Mouse (Mus musculus) kidney, postnatal 0 days (tissue): ENCODE results near the gene Spdya. TPM values are rescaled to one million over a fixed set of nuclear protein-coding genes. Genes with fewer than 3 reads are reported as not detected.
"Not testable (repeated sequence)": the region's sequence is repeated elsewhere in the genome, so short reads cannot be mapped to it uniquely, and the experiment has no call there.

Experiments
- ATAC-seq: fragments of 200-750 bp; cut with Nextera tagmentation; replicated peaks from 2 replicates; pipeline ENCODE4 v1.8.0; 2017; ENCODE audit warnings: low read depth, moderate number of reproducible peaks, moderate TSS enrichment, moderate library complexity; ENCODE audit not compliant: low FRiP score
- DNase-seq: peaks from one replicate; pipeline ENCODE4 v3.0.0-alpha.2; 2016; ENCODE audit warnings: low spot score
- H3K27ac ChIP-seq: fragments of 300-500 bp; sonication (generic); 2 replicates; pipeline ENCODE4 v1.5.1; 2014; ENCODE audit warnings: mild to moderate bottlenecking
- H3K27me3 ChIP-seq: fragments of 300-500 bp; sonication (generic); 2 replicates; pipeline ENCODE4 v1.6.1; 2014; ENCODE audit warnings: low read length, mixed read lengths; ENCODE audit not compliant: insufficient read depth
- H3K36me3 ChIP-seq: fragments of 300-500 bp; sonication (generic); 2 replicates; pipeline ENCODE4 v1.6.1; 2014; ENCODE audit warnings: low read length, mixed read lengths; ENCODE audit not compliant: insufficient read depth
- H3K4me1 ChIP-seq: fragments of 300-500 bp; sonication (generic); replicated peaks from 2 replicates; pipeline ENCODE4 v1.6.1; 2014; ENCODE audit warnings: antibody characterized with exemption, low read length, mixed read lengths; ENCODE audit not compliant: insufficient read depth
- H3K4me2 ChIP-seq: fragments of 300-500 bp; sonication (generic); 2 replicates; pipeline ENCODE4 v1.6.1; 2014; ENCODE audit warnings: mild to moderate bottlenecking, low read length, moderate library complexity, mixed read lengths
- H3K4me3 ChIP-seq: fragments of 300-500 bp; sonication (generic); replicated peaks from 2 replicates; pipeline ENCODE4 v1.5.1; 2014; ENCODE audit warnings: low read depth, low read length
- H3K9ac ChIP-seq: fragments of 300-500 bp; sonication (generic); 2 replicates; pipeline ENCODE4 v1.6.1; 2014; ENCODE audit warnings: low read depth, low read length
- H3K9me3 ChIP-seq: fragments of 300-500 bp; sonication (generic); replicated peaks from 2 replicates; pipeline ENCODE4 v1.6.1; 2016; ENCODE audit warnings: low read length, inconsistent platforms, mixed read lengths
- CTCF ChIP-seq: IDR thresholded peaks from 2 replicates; pipeline ENCODE4 v1.5.1; 2016; ENCODE audit warnings: antibody characterized with exemption, low read depth, mild to moderate bottlenecking, moderate library complexity
- WGBS: fragments of 180-500 bp; shearing (Covaris S2); extraction: QIAGEN DNeasy Blood & Tissue Kit; methylation state at CpG from one replicate; pipeline ENCODE4 v1.1.7; 2014; 5-methylcytosine and 5-hydroxymethylcytosine counted together
- polyA plus RNA-seq: library from polyadenylated mRNA; unstranded; fragments of >200 nt; fragmentation: Nextera tagmentation; extraction: Ambion mirVana; gene quantifications from 2 replicates; pipeline ENCODE4 v1.2.1, GENCODE M21; 2015

Gene Spdya
- polyA plus RNA-seq = 0.58 and 0.82 TPM in 2 replicates

GRCm38 (mm10) chr17:71551757-71552451 is at the start of gene Spdya:
Spdya (plus strand) TSS chr17:71552061.
- Histone ChIP-seq H3K4me1 (0 out of 2 replicates have a peak, but pooled peaks cover 3% of the 10 kb centered on the region), H3K27me3 (no peaks in the 10 kb centered on the region), H3K4me2 (peak within 1 kb of the TSS; percentile 100), H3K9ac (peak within 1 kb of the TSS; percentile 75), H3K27ac (no peak within 1 kb of the TSS), H3K36me3 (no peaks in the 10 kb centered on the region), H3K4me3 (peak within 1 kb of the TSS; percentile 69), H3K9me3 (no peaks in the 10 kb centered on the region)
- under 1% methylated on average over 72 of the region's 78 CpGs for WGBS
- DNase-seq (peak; percentile 91), ATAC-seq (peak; percentile 95)
- no peak for TF ChIP-seq CTCF

- no peak for TF ChIP-seq CTCF
- Histone ChIP-seq H3K9ac (no peak overlapping the region), H3K4me3 (no peak overlapping the region), H3K36me3 (peaks cover 27% of the 10 kb centered on the region), H3K27ac (no peak overlapping the region), H3K27me3 (no peaks in the 10 kb centered on the region), H3K4me1 (no peaks in the 10 kb centered on the region), H3K4me2 (no peak overlapping the region), H3K9me3 (no peaks in the 10 kb centered on the region)
- ATAC-seq (no peak), DNase-seq (no peak)
- WGBS = 94% methylated on average over 8 of the region's 8 CpGs
Measured at GRCm38 (mm10) chr17:71506832-71507231, 45.0 kb upstream of the Spdya start.

GRCm38 (mm10) chr17:71510297-71510696 is 41.6 kb upstream of the Spdya start:
- no peak for TF ChIP-seq CTCF
- WGBS = 94% methylated on average over 11 of the region's 11 CpGs
- H3K4me3 ChIP-seq = no peak overlapping the region
- no peak overlapping the region for H3K4me2 ChIP-seq
- peaks cover 29% of the 10 kb centered on the region for H3K36me3 ChIP-seq
- H3K27ac ChIP-seq = no peak overlapping the region
- ATAC-seq (no peak), DNase-seq (no peak)
- no peak overlapping the region for H3K9ac ChIP-seq
- H3K27me3 ChIP-seq = no peaks in the 10 kb centered on the region
- no peaks in the 10 kb centered on the region for H3K9me3 ChIP-seq
- H3K4me1 ChIP-seq = no peaks in the 10 kb centered on the region

GRCm38 (mm10) chr17:71526302-71526708 is 25.6 kb upstream of the Spdya start:
- no peak for TF ChIP-seq CTCF
- H3K4me2 ChIP-seq = peak overlapping the region; percentile 72
- H3K9ac ChIP-seq = peak overlapping the region; percentile 48
- H3K4me3 ChIP-seq = peak overlapping the region; percentile 56
- H3K36me3 ChIP-seq = 0 out of 2 replicates have a peak, but pooled peaks cover 3% of the 10 kb centered on the region
- 0% methylated on average over 13 of the region's 13 CpGs for WGBS
- DNase-seq (peak; percentile 37), ATAC-seq (peak; percentile 47)
- H3K27ac ChIP-seq = peak overlapping the region; percentile 92
- H3K9me3 ChIP-seq = no peaks in the 10 kb centered on the region
- no peaks in the 10 kb centered on the region for H3K27me3 ChIP-seq
- 0 out of 2 replicates have a peak, but pooled peaks cover 10% of the 10 kb centered on the region for H3K4me1 ChIP-seq

GRCm38 (mm10) chr17:71526711-71527564 is 24.9 kb upstream of the Spdya start, which contains the start of gene Ndc80:
Ndc80 (minus strand) TSS chr17:71526857.
- ATAC-seq (peak; percentile 99), DNase-seq (peak; percentile 97)
- Histone ChIP-seq H3K9ac (peak within 1 kb of the TSS; percentile 48), H3K27me3 (no peaks in the 10 kb centered on the region), H3K27ac (peak within 1 kb of the TSS; percentile 92), H3K4me1 (0 out of 2 replicates have a peak, but pooled peaks cover 10% of the 10 kb centered on the region), H3K9me3 (no peaks in the 10 kb centered on the region), H3K4me2 (peak within 1 kb of the TSS; percentile 72), H3K4me3 (peak within 1 kb of the TSS; percentile 56), H3K36me3 (no peaks in the 10 kb centered on the region)
- peak; percentile 44; the same call in 1 of the 2 replicates for TF ChIP-seq CTCF
- WGBS = under 1% methylated on average over 66 of the region's 66 CpGs

- H3K27me3 ChIP-seq = no peaks in the 10 kb centered on the region
- H3K27ac ChIP-seq = no peak overlapping the region
- H3K9me3 ChIP-seq = no peaks in the 10 kb centered on the region
- TF ChIP-seq CTCF = no peak
- H3K4me3 ChIP-seq = no peak overlapping the region
- ATAC-seq = no peak
- H3K4me2 ChIP-seq = no peak overlapping the region
- H3K9ac ChIP-seq = no peak overlapping the region
- 0 out of 2 replicates have a peak, but pooled peaks cover 10% of the 10 kb centered on the region for H3K4me1 ChIP-seq
- no peaks in the 10 kb centered on the region for H3K36me3 ChIP-seq
- no peak for DNase-seq
Measured at GRCm38 (mm10) chr17:71528042-71528441, 23.8 kb upstream of the Spdya start.

- not testable (repeated sequence) for H3K36me3 ChIP-seq, H3K27me3 ChIP-seq, H3K9ac ChIP-seq, H3K27ac ChIP-seq, H3K4me2 ChIP-seq, H3K4me1 ChIP-seq, H3K4me3 ChIP-seq, ATAC-seq, DNase-seq, H3K9me3 ChIP-seq
- 73% methylated on average over 1 of the region's 1 CpGs for WGBS
Measured at GRCm38 (mm10) chr17:71535595-71535994, 16.3 kb upstream of the Spdya start.
